Mouse (Mus musculus) CD4-positive, CD25-positive, alpha-beta regulatory T cell, adult 2 months (primary cell): ENCODE results near the gene Trpc3.
A peak's percentile ranks its signal among the peaks of the same experiment; 100 is the strongest.
"Not testable (repeated sequence)": the region's sequence is repeated elsewhere in the genome, so short reads cannot be mapped to it uniquely, and the experiment has no call there.

ENCODE experiments used
- DNase-seq: peaks from one replicate; pipeline ENCODE4 v3.0.0-alpha.2; 2012; ENCODE audit warnings: low read depth, low spot score

The Trpc3 gene

DNA sequence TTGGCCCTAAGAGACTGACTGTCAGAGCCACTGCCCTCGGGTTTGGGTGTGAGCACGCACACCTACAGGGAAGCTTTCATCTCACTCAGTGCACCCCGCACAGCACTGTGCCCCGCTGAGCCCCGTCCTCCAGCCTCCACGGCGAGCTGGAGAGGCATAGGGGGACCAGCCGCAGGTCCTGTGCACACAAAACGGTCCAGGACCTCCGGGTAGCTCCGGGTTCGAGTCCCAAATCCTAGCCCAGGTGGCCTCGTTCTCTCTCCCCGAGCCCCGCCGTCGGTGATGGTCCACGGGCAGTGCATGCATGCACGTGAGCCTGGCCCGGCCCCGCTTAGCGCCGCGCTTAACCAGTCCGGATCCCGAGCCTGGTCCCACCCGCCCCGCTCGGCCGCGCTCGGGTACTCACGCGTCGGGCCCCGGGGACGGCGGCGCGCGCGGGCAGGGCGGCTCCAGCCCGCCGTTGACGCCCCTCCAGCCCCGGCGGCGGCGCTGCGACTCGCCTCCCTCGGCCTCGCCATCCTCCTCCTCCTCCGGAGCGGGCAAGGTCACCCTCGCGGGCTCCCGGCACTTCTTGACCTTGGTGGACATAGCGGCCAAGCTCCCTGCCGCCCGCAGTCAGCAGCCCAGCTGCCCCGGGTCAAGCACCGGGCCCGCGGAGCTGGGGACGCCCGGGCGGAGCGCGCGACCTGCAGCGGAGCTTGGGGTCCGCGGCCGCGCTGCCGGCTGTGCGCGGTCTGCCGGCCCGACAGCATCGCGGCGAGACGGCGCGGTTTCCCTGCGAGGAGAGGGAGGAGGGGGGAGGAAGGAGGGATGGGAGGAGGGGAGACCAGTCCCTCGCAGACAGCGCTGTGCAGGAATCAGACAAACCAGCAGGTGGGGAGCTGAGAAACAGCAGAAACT, at the start of gene Trpc3:
Trpc3 (minus strand) TSS at position 776 of the 900 bp plus-strand sequence.
- peak; percentile 20 for DNase-seq

GRCm38 (mm10) chr3:36738071-36738470, 48.1 kb upstream of the Trpc3 start:
- no peak for DNase-seq

DNA sequence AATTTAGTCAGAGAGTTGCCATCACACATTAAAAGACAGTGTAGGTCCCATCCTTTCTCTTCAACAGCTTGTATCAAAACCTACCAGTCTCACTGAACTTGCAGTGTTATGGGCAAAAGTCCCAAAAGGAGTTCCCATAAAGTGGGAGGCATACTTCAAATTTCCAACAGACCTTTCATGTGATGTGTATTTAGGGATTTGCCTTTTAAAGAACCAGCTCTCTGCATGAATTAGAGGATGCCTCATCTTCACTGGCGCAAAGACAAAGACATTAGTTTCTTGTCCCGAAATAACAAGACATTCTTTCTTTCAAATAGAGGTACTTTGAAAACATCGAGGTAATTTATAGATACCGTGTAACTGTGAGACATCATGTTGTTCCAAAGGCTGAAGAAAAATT, 43.1 kb upstream of the Trpc3 start:
- no peak for DNase-seq

- no peak for DNase-seq
Measured at GRCm38 (mm10) chr3:36726545-36726944, 36.6 kb upstream of the Trpc3 start.

DNA sequence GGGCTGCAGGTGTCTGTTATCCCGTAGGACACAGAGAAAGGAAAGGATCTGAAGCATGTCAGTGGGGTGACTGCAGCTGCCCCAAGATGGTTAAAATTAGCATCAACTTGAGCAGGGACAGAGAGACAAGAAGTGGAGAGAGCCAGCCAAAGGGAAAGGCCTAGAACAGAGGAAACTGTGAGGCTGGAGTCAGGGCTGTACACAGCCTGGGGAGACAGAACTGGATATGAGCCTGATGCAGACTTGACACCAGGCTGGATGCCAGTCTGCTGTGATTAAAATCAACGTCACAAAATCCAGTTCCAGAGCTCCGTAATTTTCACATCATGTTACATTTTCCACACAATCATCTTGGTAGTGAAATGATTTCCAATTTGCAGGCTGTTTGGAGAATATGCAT, 31.9 kb upstream of the Trpc3 start:
- no peak for DNase-seq

DNA sequence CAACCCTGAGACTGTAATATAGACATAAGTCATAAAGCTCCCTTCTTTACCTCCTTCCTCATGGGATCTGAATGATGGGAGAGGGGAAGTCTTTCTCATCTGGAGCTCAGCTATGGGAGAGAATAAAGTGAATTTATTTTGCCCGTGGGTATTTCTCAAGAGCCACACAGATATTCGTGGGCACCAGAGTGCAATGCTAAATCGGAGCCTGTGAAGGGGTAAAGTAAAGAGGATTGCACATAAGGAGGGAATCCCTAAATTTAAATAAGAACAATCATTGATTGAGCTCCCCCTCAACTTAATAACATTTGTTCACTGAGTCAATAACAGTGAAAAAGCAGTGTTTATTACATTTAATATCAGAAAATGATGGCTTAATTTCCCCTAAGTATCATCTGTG, 19.6 kb upstream of the Trpc3 start:
- DNase-seq = no peak

DNA sequence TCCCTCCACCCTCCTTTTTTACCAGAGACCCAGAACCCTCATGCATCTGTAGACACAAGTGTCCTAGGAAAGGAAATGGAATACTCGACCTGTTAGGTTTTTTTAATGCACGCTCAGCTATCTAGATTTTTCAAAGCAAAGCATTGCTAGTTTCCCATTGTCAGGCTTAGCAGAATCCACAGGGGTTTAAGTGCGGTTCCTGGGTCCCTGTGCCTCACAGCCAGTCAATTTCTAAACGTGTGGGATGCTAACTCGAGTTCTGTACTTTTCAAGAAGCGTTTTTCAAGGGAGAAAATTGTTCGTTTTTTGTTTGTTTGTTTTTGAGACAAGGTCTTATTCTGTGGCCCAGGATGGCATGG, 304 bp upstream of the Trpc3 start:
- DNase-seq = no peak

DNA sequence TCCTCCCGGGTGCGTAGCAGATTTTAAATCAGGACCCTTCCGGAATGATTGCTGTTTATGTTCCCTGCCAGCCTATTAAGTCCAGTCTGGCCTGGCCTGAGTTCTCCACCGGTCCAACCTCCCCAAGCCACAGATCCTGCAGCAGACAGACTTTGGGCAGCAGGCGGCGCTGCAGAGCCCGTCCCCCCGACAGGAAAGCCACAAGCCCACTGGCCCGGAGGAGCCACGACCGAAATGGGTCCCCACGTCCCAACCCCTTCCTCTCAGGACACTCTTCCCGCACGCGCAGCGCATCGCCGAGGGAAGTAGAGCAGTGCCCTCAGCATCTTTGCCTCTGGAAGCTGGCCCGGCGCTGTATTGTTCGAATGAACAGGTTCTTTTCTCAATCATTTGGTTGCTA, 1.1 kb downstream of the Trpc3 start:
- DNase-seq = peak; percentile 59

- no peak for DNase-seq
Measured at GRCm38 (mm10) chr3:36675822-36676221, 14.1 kb downstream of the Trpc3 start.

- no peak for DNase-seq
Measured at GRCm38 (mm10) chr3:36667814-36668213, 22.2 kb downstream of the Trpc3 start.

GRCm38 (mm10) chr3:36645245-36645559, 44.8 kb downstream of the Trpc3 start:
- DNase-seq = not testable (repeated sequence)

DNA sequence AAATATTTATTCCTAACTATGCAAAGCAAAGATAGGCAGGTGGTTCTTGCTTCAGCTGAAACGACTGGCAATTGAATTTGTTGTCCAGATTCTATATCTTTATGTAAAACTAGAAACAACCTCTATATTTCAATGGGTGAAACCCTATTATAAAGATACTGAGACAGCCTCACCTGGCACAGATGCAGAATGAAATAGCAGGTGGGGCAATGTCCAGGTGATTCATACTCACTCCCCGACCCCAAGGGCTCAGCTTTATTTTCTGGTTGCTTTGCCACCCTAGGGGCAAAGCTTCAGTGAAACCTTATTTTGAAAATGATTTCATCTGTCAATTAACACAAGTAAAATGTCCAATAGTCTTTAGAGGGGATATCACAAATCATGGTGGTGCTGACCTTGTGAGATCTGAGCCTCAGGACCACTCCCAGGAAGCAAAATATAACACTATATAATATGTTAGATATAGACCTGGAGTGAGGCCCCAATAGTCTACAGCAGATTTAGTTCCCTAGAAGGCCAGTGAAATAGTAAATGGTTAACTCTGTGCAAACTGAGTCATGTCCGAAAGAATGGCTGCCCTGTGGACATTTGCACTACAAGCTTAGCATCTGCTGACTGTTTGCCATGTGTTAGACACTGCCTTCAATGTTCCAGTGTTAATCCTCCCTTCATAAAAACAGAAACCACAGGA, 45.3 kb downstream of the Trpc3 start:
- no peak for DNase-seq

- no peak for DNase-seq
Measured at GRCm38 (mm10) chr3:36643354-36643753, 46.6 kb downstream of the Trpc3 start.

GRCm38 (mm10) chr3:36642736-36643135, 47.2 kb downstream of the Trpc3 start:
- DNase-seq = no peak

DNA sequence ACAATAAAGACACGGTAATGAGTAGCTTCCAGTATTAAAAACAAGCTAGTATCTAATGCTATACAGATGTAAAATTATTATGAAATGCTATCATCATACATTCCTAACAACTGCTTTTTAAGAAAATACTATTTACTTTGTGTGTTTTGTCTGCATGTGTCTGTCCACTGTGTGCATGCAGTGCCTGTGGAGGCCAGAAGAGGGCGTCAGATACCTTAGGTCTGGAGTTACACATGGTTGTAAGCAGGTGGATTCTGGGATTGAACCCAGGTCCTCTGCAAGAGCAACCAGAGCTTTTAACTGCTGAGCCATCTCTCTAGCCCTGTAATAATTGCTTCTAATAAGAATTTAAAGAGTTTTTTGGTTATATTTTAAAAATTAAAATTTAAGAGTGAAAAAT, 49.2 kb downstream of the Trpc3 start:
- peak; percentile 1 for DNase-seq

GRCm38 (mm10) chr3:36635449-36635848, 54.5 kb downstream of the Trpc3 start:
- DNase-seq = peak; percentile 4

DNA sequence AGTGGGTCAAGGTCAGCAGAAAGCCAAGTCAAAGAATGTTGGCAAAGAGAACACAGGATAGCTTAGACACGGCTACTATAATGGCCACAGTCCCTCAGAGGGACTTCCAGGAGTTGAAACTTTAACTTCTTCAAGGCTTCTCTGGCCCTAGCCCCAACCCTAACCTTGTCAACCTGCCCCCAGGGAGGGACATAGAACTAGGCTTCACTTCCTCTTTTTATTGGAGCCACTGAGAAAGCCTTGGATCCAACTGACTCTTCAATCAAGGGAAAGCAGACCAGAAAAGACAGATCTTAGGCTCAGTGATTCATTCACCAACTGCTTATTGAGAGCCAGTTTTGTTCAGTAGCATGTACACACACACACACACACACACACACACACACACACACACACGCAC, 63.2 kb downstream of the Trpc3 start:
- DNase-seq = no peak

GRCm38 (mm10) chr3:36618181-36618580, 71.8 kb downstream of the Trpc3 start:
- DNase-seq = no peak

DNA sequence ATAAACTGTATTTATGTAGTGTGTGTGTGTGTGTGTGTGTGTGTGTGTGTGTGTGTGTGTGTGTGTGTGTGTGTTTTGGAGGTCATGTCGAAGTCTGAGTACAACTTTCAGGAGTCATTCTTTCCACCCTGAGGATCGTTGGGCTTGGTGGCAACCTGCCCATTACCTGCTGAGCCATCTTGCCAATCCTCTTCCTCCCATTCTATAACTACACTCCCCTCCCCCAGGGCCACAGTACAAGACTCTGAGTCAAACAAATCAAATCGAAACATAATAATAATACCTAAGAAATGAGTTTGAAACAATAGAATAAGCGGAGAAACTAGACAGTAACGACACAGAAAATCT, 76.1 kb downstream of the Trpc3 start:
- DNase-seq = peak; percentile 6

DNA sequence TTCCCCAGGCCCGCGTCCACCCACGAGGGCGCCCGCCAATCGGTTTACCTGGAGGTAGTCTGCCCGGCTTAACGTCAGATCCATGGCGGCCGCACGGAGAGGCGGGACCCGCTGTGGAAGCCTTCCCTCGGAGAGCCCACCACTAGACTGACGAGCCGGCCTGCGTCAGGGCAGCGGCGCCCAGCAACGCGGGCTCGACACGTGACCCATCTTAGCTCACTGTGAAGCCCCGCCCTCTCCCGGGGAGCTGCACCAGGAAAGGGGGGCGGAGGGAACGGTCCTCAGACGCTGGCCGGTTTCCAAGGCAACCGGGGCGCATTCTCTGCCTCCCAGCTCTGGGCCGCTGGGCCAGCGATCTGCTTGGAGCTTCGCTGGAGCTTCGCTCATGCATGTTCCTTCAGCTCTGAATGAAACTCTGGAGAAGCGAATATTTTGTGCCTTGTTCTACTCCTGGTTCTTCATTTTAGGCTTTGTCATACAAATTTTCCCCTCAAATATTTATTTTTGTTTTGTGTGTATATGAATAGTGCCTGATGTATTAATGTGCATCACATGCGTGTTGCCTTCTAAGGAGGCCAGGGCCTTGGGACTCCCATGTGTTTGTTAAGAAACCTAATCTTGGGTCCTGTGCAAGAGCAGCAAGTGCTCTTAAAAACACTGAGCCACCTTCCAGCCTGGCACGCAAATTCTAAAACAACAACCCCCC, 76.6 kb downstream of the Trpc3 start, which contains the start of gene Bbs7:
Bbs7 (minus strand) TSS at position 276 of the 706 bp plus-strand sequence.
- DNase-seq = peak; percentile 87

DNA sequence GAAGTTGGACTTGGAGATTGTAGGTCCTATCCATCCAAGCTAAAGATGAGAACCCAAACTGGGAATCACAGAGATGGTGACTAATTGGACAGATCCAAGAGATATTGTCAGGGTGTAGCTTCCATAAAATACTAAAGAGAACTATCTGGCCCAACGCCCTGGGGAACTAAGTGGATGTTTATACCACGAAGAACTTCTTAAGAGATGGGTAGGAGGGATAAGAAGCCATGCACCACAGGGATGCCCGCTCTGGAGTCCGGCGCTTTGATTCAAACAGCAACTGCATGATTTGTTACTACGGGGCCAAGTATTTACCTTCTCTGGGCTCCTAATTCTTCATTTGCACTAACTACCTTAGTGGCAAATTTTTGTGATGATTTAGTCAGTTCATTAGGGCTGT, 77.3 kb downstream of the Trpc3 start:
- DNase-seq = no peak
